Mouse (Mus musculus) right cerebral cortex, postnatal 14 days (tissue): Measurements from ENCODE around the gene Kdm5c.
"Not testable (repeated sequence)": the region's sequence is repeated elsewhere in the genome, so short reads cannot be mapped to it uniquely, and the experiment has no call there.

ENCODE experiments used
- DNase-seq: peaks from one replicate; pipeline ENCODE4 v3.0.0; 2022

The Kdm5c gene

GRCm38 (mm10) chrX:152232781-152233763 lies at the start of gene Kdm5c:
Gene Kdm5c, plus strand, starts transcription at chrX:152233020.
- peak; percentile 99 for DNase-seq

- DNase-seq: no peak
Observed at GRCm38 (mm10) chrX:152187151-152187550, 45.7 kb upstream of the Kdm5c start.

GRCm38 (mm10) chrX:152191266-152191665 lies 41.6 kb upstream of the Kdm5c start:
- no peak for DNase-seq

GRCm38 (mm10) chrX:152197814-152198648 lies 34.8 kb upstream of the Kdm5c start:
- no peak for DNase-seq

GRCm38 (mm10) chrX:152201737-152202421 lies 30.9 kb upstream of the Kdm5c start:
- no peak for DNase-seq

DNA sequence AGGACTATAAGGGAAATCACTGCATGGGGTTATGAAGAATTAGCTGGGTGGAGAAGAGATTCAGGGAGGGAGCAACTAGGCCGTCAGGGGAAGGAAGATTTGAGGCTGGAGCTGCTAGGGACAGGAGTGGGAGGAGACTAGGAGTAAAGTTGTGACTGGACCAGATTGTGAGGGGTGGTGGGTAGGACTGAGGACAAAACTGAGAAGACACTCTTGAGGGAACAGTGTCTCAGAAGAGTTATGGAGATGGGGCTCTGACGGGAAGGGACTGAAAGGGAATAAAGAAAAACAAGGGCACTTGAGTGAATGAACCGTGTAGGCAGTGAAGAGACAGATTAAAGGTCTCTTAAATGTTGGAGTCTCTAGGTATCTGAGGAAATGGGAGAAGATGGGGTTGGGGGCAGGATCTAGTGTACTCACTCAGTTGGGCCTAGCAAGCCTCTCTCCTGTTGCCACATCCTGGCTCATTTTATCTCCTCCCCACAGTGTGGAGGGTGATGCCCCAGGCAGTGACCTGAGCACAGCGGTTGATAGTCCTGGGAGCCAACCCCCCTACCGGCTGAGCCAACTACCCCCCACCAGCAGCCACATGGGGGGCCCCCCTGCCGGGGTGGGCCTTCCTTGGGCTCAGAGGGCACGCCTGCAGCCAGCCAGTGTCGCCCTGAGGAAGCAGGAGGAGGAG lies 30.3 kb upstream of the Kdm5c start:
- no peak for DNase-seq

DNA sequence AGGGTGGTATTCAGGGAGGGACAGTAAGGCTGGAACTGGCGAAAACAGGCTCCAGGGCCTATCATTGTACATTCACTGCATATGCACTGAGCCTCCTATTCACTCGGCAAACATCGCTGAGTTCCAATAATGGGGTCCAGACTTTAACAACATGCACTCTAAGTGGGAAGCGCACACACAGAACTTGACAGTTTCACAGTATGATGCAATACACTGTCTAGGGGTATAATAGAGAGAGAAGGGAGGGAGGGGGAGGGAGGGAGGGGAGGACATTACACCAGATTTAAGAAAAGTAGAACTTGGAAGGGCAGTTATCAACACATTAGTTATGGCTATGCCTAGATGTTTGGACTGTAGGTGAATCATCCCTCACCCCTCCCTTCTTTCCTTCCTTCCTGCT lies 29.6 kb upstream of the Kdm5c start:
- no peak for DNase-seq

DNA sequence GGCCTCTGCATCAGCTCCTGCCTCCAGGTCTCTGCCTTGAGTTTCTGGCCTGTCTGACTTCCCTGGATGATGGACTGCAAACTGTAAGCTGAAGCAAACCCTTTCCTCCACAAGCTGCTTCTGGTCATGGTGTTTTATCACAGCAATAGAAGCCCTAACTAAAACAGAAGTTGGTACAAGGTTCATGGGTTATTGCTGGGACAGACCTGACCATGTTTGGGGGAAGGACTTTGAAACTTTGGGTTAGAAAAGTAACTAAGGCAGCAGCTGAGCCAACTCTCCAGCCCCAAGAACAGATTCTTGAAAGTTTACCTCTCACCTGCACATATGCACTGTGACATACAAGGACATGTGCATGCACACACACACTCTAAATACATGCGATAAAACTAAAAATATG lies 27.3 kb upstream of the Kdm5c start:
- no peak for DNase-seq

DNA sequence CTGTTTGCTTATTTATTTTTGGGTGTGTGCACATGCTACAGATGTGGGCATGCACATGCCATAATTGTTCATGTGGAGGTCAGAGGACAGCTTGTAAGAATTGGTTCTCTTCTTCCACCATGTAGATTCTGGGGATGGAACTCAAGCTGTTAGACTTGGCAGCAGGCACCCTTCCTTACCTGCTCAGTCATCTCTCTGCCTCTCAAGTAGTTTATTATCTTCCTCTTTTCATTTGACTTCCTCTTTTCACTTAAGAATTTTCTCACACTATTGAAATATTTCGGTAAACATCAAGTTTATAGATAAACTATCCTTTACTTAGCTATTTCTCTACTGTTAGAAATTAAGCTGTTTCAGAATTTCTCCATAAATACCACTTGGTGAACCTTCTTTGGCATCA lies 18.1 kb upstream of the Kdm5c start:
- DNase-seq: no peak

GRCm38 (mm10) chrX:152218529-152218928 lies 14.3 kb upstream of the Kdm5c start:
- no peak for DNase-seq

- DNase-seq: no peak
Observed at GRCm38 (mm10) chrX:152221721-152222120, 11.1 kb upstream of the Kdm5c start.

DNA sequence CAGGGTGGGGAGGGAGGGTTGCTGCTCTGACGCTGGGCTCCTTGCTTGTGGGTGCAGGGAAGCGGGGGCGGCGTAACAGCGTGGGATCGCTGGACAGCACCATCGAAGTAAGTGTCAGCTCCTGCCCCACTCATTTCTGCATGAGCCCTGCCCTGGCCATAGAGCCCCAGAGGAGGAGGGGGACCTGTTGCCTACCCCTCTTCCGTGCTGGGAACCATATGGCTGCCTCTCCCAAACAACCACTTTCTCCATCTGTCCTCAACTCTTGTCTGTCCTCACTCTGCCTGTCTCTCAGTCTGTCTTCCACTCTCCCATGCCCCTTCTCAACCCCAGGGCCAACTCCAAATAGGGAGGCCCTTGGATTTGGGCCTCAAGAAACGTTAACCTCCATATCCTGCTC lies 10.6 kb upstream of the Kdm5c start:
- peak; percentile 4 for DNase-seq

- peak; percentile 5 for DNase-seq
Observed at GRCm38 (mm10) chrX:152223313-152223712, 9.5 kb upstream of the Kdm5c start.

DNA sequence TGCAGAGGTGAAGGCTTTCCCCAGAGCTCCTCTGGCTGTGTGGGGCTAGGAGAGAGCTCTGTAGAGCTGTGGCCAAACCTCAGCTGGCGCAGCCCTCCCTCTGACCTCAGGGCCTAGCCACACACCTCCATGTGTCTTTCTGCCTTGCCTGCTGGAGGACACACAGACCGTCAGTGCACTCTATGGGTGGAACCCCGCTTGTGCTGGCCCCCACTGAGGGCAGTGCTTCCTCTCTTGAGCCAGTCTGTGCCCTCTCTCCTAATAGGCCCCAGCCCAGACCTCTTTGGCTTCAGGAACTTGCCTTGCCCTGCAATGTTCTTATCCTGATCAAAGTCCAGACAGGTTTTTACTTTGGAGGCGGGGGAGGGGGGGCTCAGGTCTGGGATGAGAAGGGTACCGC lies 8.5 kb upstream of the Kdm5c start:
- DNase-seq: no peak

GRCm38 (mm10) chrX:152234125-152234524 lies 1.3 kb downstream of the Kdm5c start:
- DNase-seq: no peak

- no peak for DNase-seq
Observed at GRCm38 (mm10) chrX:152235758-152236157, 2.9 kb downstream of the Kdm5c start.

DNA sequence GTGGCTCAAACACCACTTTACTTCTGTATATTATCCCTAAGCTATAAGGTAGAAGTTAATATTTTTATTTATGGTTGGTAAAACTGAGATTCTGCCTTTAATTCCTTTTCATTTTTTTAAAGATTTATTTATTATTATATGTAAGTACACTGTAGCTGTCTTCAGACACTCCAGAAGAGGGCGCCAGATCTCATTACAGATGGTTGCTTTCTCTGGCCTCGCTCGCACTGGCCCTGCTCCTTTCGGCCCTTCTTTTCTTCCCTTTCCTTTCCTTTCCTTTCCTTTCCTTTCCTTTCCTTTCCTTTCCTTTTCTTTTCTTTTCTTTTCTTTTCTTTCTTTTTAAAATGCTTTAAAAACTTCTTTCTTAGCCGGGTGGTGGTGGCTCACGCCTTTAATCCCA lies 10.3 kb downstream of the Kdm5c start:
- not testable (repeated sequence) for DNase-seq

GRCm38 (mm10) chrX:152244492-152245189 lies 11.8 kb downstream of the Kdm5c start:
- DNase-seq: no peak

DNA sequence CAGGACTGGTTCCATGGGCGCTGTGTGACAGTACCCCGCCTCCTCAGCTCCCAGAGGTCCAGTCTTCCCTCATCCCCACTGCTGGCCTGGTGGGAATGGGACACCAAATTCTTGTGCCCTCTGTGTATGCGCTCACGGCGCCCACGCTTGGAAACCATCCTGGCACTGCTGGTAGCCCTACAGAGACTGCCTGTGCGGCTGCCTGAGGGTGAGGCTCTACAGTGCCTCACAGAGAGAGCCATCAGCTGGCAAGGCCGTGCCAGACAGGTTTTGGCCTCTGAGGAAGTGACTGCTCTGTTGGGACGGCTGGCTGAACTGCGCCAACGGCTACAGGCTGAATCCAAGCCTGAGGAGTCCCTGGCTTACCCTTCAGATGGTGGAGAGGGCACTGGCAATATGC lies 38.4 kb downstream of the Kdm5c start:
- no peak for DNase-seq

GRCm38 (mm10) chrX:152279384-152279783 lies 46.6 kb downstream of the Kdm5c start:
- no peak for DNase-seq

- DNase-seq: no peak
Observed at GRCm38 (mm10) chrX:152284746-152285145, 51.9 kb downstream of the Kdm5c start.

- not testable (repeated sequence) for DNase-seq
Observed at GRCm38 (mm10) chrX:152287026-152287425, 54.2 kb downstream of the Kdm5c start.
